Mouse (Mus musculus) kidney, postnatal 14 days (tissue): ENCODE results near the gene Myo1d.
A peak's percentile ranks its signal among the peaks of the same experiment; 100 is the strongest.
"Not testable (repeated sequence)": the region's sequence is repeated elsewhere in the genome, so short reads cannot be mapped to it uniquely, and the experiment has no call there.

Experiments
- DNase-seq: peaks from one replicate; pipeline ENCODE4 v3.0.0; 2022; ENCODE audit warnings: mixed read lengths

Myo1d gene

GRCm38 (mm10) chr11:80477341-80478199 is 302.3 kb downstream of the Myo1d start:
- DNase-seq: peak; percentile 17

GRCm38 (mm10) chr11:80476222-80477189 is 303.3 kb downstream of the Myo1d start, which contains the start of gene Cdk5r1:
Gene Cdk5r1 (plus strand): TSS chr11:80477023.
- peak; percentile 93 for DNase-seq

GRCm38 (mm10) chr11:80475544-80475943 is 304.3 kb downstream of the Myo1d start:
- no peak for DNase-seq

- DNase-seq: no peak
Measured at GRCm38 (mm10) chr11:80474846-80475245, 305.0 kb downstream of the Myo1d start.

GRCm38 (mm10) chr11:80474175-80474691 is 305.6 kb downstream of the Myo1d start:
- DNase-seq: peak; percentile 22

GRCm38 (mm10) chr11:80471836-80472605 is 307.8 kb downstream of the Myo1d start:
- DNase-seq: no peak

GRCm38 (mm10) chr11:80463605-80464130 is 316.2 kb downstream of the Myo1d start:
- DNase-seq: not testable (repeated sequence)

GRCm38 (mm10) chr11:80453198-80453597 is 326.6 kb downstream of the Myo1d start:
- no peak for DNase-seq

- no peak for DNase-seq
Measured at GRCm38 (mm10) chr11:80452242-80452641, 327.6 kb downstream of the Myo1d start.

- DNase-seq: no peak
Measured at GRCm38 (mm10) chr11:80449859-80450258, 330.0 kb downstream of the Myo1d start.

- DNase-seq: no peak
Measured at GRCm38 (mm10) chr11:80446916-80447315, 332.9 kb downstream of the Myo1d start.
